Mouse (Mus musculus) kidney, adult 2 months (tissue): Measurements from ENCODE around the gene Flcn.

Source experiments
- CTCF ChIP-seq: fragments of 200-500 bp; conservative IDR thresholded peaks from 2 replicates; pipeline ENCODE4 v1.5.1; 2011; ENCODE audit warnings: low read depth, mild to moderate bottlenecking, control low read depth, low read length, moderate library complexity, mixed read lengths; ENCODE audit not compliant: insufficient read depth, insufficient read length
- POLR2A ChIP-seq: fragments of 200-500 bp; IDR thresholded peaks from one replicate; pipeline ENCODE4 v1.6.1; 2011; ENCODE audit warnings: low read depth, low read length, control low read depth

DNA sequence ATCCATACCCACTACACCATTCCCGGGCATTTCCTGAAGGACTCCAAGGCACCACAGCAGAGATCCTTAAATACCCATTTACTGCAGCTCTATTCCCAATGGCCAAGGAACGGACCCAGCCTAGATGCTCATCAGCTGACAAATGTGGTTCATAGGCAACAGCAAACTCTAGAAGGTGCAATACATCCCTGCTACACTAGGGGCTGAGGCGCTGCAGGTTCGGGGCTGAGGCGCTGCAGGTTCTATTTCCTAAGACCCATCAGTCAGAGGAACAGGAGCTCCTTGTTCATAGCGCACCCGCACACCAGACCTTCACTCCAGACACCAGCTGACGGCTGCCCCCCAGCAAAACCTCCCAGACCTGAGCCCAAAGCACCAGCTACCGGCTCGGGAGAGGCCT is 9.4 kb downstream of the Flcn start:
- 0 out of 2 replicates have a peak, but pooled peaks have one; percentile 24 for TF ChIP-seq CTCF
- no peak for TF ChIP-seq POLR2A
